Mouse (Mus musculus): ENCODE results near the gene Tvp23a.

GRCm38 (mm10) chr16:10411764-10412746 is 35.1 kb downstream of the Tvp23a start, which contains the start of gene Nubp1:
- TF ChIP-seq CTCF (IDR thresholded peaks at IDR 0.05; ENCODE audit: low read depth, low read length) (no peak), POLR2A (IDR thresholded peaks at IDR 0.05; ENCODE audit: borderline replicate concordance, low read depth, low read length) (no peak)

Data from bone marrow macrophage, adult 2 months (primary cell).